Mouse (Mus musculus) heart, adult 9 months (tissue): Measurements from ENCODE around the gene Cntf.

Experiments
- DNase-seq, 2 experiments: peaks; one replicate each; pipeline ENCODE4 v3.0.0; 2022; ENCODE audit warnings: low spot score in 2 of 2

The Cntf gene

DNA sequence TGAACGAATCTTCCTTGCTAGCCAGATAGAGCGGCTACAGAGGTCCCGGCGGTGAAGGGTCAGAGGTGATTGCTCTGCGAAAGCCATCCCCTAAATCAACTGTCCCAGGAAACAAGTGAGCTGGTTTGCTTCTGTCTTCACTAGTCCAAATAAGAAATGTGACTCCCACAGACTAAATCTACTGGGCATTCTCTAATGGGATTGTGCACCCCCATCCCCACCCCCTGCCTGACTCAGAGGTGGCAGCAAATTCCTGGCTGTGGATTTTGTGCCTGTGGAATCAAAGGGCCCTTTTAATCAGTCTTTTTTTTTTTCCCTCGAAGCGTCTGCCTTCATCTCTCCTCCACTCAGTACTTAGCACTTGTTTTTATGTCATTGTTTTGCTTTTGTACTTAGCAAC is at the start of gene Cntf:
Gene Cntf (minus strand): TSS at position 325 of the 400 bp plus-strand sequence.
- DNase-seq, result no peak

- no peak for DNase-seq
These were observed 48.5 kb upstream of the Cntf start for GRCm38 (mm10) chr19:12813883-12814282.

DNA sequence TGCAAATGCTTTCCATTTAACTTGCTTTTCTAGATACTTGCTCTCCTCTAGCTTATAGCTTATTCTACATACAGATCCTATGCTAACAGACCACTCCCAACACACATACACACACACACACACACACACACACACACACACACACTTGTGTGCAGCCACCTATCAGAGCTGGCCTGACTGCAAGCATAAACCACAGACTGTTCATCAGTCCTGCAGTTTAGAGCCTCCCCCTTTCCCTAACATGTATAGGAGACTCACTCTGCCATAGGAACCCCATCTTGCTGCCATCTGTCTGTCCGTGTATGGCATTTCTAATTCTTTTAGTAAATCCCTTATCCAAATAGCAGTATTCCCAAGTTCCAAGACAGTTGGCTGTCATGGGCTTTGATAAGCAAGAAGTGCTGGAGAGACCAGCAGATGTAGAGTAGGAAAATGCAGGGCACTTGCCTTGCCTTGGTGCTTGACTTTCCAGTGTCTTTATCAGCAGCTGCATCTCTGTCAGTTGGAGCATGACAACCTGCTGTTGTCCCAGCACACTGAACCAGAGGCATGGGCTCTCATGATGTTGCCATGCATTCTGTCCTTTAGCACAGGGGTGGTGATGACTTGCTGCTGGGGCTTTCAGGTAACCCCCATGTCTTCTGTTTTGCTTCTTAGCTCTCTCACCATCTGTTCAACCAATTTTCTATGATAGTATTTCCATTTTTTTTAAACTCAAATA is 47.4 kb upstream of the Cntf start:
- DNase-seq, result no peak

DNA sequence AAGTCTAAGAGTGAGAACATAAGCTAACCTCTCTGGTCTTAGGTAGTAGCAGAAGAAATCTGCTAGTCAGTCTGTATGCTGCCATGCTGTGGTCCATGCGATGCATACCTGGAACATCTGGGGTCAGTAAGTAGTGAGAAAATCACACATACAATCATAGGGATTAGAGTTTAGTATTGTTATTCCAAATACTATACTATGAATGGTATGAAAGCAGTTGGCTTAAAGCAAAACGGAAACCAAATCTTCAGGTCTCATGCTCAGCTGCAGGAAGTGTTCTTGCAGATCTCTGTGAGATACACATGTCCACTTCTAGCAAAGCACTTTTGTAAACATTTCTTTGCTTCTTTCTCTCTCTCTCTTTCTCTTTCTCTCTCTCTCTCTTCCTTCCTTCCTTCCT is 40.8 kb upstream of the Cntf start:
- DNase-seq, result no peak

GRCm38 (mm10) chr19:12805730-12806129 is 40.3 kb upstream of the Cntf start:
- no peak for DNase-seq

- no peak for DNase-seq
These were observed 38.8 kb upstream of the Cntf start for GRCm38 (mm10) chr19:12804237-12804636.

DNA sequence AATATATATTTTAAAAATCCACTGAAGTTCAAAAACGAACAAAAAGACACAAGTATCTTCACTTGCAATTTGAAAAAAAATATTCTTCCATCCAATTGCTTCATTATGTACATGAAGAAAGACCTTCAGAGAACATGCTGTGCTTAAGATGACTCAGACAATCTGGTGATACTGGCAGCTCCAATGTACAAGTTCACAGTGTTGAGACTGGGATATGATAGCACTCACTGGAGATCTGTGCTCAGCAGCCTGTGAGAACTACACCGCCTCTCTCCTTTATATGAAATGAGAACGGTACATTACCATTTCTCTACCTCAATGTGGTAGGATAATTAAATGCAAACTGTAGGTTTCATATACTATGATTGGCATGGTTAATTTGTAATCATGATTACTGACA is 37.4 kb upstream of the Cntf start:
- no peak for DNase-seq

DNA sequence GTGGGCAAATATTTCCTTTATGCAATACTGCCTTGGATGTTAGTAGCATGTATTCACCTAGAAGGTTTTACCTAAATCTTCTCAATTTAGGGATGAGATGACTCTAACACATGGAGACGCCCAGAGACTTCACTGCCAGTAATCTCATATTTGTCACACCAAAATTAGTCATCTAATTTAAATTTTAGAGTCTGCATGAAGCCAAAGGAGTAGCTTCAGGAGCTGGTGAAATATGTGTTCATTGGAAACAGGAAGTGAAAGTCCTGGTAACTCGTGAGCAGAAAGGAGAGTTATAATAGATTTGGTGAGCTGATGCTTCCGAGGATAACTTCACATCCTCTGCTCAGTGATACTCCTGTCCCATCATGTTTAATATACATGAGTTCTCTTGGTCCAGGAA is 35.6 kb upstream of the Cntf start:
- DNase-seq, result no peak

DNA sequence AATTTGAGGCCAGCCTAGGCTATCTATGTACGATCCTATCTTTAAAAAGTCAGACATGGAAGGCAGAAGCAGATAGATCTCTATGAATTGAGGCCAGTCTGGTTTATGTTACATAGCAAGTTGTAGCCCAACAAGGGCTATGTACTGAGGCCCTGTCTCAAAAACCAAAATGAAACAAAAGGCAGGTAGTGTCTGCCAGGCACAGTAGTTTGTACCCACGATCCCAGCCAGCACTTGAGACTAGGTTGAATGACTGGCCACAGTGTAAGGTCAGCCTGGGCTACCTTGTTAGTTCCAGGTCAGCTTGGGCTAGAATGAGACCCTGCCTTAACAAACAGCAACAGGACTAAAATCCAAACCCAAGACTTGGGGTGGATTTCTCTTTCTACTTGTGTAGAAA is 35.2 kb upstream of the Cntf start:
- DNase-seq, result no peak

- no peak for DNase-seq
These were observed 33.6 kb upstream of the Cntf start for GRCm38 (mm10) chr19:12799081-12799480.

- no peak for DNase-seq
These were observed 33.0 kb upstream of the Cntf start for GRCm38 (mm10) chr19:12798404-12798803.

DNA sequence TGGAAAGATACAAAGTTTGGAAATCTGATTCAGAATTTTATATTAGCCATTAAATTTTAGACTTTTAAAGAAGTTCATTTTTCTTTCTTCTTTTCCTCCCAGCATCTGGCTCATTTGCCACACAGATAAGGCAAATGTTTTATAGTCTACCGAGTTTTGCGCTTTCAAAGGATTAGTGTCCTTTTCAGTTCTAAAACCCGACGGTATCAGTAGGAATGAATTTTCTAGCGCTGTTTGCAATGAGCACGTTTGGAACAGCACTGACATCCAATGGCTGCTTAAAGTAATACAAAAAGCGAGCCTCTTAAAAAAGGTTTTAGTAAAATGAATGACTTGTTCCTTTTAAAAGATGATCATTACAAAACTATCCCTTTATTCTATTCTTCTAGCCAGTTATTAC is 31.6 kb upstream of the Cntf start:
- DNase-seq, result peak in 1 of 2 experiments; percentile 27

DNA sequence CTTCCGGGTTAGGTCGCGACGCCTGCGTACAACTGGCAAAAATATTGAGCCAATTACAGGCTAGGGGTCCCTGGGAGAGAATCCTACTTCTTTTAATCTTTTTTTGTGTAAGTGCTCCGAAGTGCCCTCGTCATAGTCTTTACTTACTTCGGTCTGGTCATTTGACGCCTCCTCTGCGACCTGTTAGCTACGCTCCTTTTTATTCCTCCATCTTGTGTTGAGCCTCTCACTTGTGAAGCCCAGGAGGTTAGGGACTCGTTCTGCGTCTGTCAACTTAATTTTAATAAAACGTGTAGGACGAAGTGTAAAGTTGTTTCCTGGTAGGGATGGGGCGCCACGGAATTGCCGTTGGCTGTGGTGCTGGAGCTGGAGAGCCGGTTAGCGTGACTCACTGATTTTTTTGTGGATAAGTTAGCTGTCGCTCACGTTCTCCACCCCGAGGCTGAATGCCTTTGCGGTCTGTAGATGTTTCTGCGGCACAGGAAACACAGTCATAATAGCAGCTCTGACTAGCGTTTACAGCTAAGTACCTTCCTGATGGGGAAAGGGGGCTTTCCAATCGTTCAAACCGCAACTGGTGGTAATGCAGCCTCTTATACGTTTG is 31.0 kb upstream of the Cntf start:
- peak in 1 of 2 experiments; percentile 62 for DNase-seq

DNA sequence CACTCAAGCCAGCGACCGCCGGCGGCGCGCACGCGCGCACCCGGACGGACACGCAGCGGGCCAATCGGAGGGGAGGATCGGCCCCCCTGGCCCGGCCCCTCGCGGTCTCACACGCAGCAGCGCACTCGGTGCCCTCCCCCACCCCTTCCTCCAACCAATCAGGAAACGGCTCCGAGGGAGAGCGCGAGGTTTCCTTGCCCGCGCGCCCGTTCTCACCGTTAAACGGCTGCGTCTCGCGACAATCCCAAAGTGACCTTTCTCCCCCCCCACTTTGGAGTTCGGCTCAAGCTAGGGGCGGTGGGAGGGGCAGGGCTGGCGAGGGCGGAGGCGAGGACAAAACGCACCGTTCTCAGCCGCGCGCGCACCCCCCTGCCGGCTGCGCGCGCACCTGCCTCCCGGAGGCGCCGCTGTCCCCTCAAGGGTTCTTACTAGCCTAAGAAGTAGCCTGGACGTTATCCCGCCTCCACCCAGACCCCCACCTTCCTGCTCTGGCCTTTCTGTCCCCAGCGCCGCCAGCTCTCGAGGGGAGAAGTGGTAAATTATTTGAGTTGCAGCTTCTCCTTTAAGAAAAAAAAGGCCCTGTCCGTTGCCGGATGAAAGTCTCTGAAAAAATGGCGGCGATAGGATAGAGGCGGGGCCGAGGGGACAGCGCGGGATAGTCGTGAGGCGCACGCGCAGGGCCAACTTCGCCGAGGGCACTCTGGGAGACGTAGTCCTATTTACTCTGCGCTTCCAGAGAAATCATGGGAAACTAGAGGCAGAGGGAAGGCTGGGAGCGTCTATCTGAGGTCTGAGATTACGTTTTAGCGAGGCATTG is 30.3 kb upstream of the Cntf start, which contains the start of the genes Zfp91 and Lpxn:
Gene Zfp91 (minus strand): TSS at position 616 of the 817 bp plus-strand sequence.
Gene Lpxn (plus strand): TSS at position 683 of the 817 bp plus-strand sequence.
- DNase-seq, result peak; percentile 97 to 98

- DNase-seq, result no peak
These were observed 29.7 kb upstream of the Cntf start for GRCm38 (mm10) chr19:12795110-12795509.

DNA sequence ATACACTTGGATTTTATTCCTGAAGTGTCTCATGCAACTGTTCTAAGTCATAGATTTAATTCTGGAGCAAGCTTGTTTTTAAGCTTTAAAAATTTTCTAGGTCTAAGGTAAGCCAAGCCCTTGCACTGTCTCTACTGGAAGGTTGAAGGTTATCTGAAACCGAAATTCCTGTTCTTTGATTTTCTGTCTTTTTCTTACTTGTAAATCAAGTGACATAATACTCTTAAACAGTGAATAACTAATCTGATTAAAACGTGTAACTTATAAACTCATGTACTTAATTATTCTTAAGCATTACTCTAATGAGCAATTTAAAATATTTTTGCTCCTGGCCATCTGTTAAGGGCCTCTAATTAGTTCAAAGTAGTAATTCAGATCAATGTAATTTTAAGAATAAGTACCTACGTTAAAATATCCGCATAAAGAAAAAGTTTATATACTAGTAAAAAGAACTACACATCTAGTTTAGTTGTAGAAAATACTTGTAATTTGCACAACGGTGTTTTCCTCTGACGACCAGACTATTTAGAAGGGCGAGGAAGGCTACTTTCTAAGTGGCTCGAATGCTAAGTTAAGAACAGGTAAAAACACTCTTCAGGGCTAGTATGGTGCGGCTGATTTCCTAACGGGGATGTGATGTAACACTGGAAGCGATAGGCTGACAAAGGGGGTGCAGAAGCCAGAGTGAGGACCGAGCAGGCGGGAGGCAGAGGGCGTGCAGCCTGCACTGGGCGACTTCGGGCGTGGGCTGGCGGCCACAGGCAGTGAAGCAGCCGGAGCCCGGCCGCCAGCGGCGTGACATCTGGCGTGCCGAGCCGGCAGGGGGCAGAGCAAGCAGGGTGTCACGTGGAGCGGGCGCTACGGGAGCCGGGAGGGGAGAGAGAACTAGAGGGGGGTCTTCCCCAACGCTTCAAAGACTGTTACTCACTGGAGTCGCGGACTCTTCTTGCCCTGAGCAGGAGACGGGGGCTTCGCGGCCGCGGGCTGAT is 28.9 kb upstream of the Cntf start:
- peak; percentile 92 to 94 for DNase-seq

GRCm38 (mm10) chr19:12792374-12792773 is 26.9 kb upstream of the Cntf start:
- no peak for DNase-seq

DNA sequence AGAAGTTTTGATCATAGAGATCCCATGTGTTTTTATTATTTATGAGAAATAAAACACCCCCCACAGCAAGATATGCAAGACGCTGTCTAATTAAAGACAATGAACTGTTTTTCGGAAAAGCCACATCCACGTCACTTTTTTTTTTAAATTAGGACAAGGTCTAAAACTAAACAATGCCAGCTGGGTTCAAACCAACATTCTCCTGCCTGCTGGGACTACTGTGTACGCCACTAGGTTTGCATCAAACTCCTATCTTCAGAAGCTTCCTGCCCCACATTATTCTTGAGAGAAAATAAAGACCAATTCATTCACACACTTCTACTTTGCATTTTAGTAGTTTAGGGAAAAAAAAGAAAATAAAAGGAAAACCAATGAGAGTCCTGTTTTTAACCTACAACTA is 22.3 kb upstream of the Cntf start:
- DNase-seq, result no peak

DNA sequence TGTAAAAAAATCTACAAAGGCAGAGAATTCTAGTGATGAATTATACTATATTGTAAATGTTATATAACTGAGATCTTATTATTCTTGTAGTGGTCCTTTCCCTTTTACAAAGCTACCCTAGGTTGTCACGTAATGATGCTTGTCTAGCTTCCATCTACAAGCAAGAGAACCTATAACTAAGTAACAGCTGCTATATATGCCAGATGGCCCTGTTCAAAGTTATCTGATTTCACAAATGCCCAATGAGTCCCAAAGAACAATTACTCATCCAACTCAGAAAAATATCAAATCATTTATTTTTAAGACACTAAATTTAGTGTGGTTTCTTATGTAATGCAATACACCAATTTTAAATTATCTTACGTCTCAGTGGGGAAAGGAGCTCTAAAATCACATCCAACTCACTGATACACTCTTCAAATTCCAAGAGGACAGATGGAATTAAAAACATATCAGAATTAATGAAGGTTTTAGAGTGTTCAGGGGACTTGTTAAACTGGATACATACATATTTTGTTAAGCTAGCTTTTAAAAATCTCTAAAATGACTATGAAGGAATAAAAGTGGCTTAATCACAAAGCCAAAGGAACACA is 21.5 kb upstream of the Cntf start:
- DNase-seq, result no peak

DNA sequence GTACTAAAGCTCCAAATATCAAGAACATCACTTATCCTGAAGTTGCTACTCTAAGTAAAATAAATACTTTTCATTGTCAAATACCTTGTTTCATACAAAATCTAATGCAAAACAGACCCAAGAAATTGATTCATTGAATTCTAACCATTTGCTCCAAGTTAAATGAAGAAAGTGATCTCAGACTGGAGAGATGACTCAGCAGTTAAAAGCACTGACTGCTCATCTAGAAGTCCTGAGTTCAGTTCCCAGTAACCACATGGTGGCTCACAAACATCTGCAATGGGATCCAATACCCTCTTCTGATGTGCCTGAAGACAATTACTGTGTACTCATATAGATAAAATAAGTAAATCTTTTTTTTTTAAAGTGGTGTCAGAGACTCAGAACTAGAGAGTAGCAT is 15.0 kb upstream of the Cntf start:
- no peak for DNase-seq

DNA sequence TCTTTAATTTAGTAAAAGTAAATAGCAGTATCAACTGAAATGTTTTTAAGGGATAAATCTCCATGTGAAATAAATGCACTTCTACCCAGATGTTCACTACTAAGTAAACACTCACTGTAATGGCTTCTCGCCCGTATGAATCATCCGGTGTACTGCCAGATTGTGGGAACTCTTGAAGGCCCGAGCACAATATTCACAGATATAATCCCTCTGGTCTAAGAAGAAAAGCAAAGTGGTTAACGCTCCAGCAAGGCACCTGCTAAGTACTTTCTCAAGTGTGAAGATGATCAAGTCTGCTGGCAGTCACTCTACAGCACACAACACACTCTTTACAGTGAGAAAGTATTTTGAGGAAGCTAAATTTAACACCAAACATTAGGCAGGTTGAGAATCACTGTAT is 5.5 kb upstream of the Cntf start:
- DNase-seq, result peak; percentile 34 to 52
